Mouse (Mus musculus) lung, adult 2 months (tissue): Measurements from ENCODE around the gene Maneal. TPM values are rescaled to one million over a fixed set of nuclear protein-coding genes. Genes with fewer than 3 reads are reported as not detected.
A peak's percentile ranks its signal among the peaks of the same experiment; 100 is the strongest.

Experiments used
- DNase-seq: peaks from one replicate; pipeline ENCODE4 v3.0.0; 2022
- H3K4me1 ChIP-seq: fragments of 200-500 bp; 2 replicates; pipeline ENCODE4 v1.6.1; 2011; ENCODE audit warnings: low read length; ENCODE audit not compliant: control insufficient read depth, insufficient read depth
- H3K4me3 ChIP-seq: fragments of 200-500 bp; replicated peaks from 2 replicates; pipeline ENCODE3; 2011; ENCODE audit warnings: low read depth, mild to moderate bottlenecking, control low read depth, low read length; ENCODE audit errors: extremely low read depth
- CTCF ChIP-seq: fragments of 200-500 bp; IDR thresholded peaks from 2 replicates; pipeline ENCODE4 v1.5.1; 2011; ENCODE audit warnings: mild to moderate bottlenecking, low read length, control low read depth; ENCODE audit not compliant: insufficient read depth
- POLR2A ChIP-seq: fragments of 200-500 bp; IDR thresholded peaks from 2 replicates; pipeline ENCODE4 v1.6.1; 2011; ENCODE audit warnings: low read depth, mild to moderate bottlenecking, control low read depth, low read length, borderline replicate concordance; ENCODE audit errors: extremely low read depth
- WGBS: fragments of 180-500 bp; shearing (Covaris S2); methylation state at CpG from one replicate; pipeline ENCODE4 v1.1.7; 2018; 5-methylcytosine and 5-hydroxymethylcytosine counted together
- polyA plus RNA-seq: library from polyadenylated mRNA; depleted of rRNA; stranded (reverse); fragments of >200 nt; gene quantifications from 2 replicates; pipeline ENCODE4 v1.2.3, GENCODE M21; 2012

Gene Maneal
- polyA plus RNA-seq, 1 experiment, result 0.32 TPM

DNA sequence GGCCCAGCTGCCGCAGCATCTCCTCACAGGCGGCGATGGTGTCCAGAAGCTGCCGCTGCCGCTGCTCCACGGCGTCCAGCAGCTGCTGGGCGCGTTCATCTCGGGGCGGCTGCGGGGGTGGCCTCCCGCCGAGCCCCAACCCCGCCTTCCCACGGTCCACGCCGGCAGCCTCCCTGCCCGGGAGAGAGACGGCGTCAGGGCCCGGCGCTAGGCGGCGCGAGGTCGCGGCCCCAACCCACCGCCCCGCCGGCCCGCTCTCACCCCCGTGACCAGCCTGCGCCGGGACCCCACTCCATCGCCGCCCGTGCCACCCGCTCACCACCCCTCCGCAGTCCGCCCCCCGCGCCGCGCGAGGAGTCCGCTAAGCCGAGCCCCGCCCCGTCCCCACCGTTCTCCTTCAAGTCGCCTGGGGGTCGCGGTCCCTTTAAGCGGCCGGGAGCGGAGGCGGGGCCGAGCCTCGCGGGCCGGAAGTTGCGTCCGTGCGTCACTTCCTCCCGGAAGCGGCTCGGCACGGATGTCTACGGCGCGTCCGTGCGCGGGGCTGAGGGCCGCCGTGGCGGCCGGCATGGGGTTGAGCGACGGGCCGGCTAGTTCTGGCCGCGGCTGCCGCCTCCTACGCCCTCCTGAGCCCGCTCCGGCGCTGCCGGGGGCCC lies 11.6 kb downstream of the Maneal start, which contains the start of gene Yrdc:
Yrdc (plus strand) TSS at position 419 of the 653 bp plus-strand sequence.
- 1% methylated on average over 86 of the region's 90 CpGs for WGBS
- peaks cover 13% of the 10 kb centered on the region for H3K4me1 ChIP-seq
- DNase-seq, result peak; percentile 95
- peak within 1 kb of the TSS; percentile 69 for H3K4me3 ChIP-seq
- no peak for TF ChIP-seq CTCF
- TF ChIP-seq POLR2A, result peak; percentile 46; the same call in 1 of the 2 replicates

DNA sequence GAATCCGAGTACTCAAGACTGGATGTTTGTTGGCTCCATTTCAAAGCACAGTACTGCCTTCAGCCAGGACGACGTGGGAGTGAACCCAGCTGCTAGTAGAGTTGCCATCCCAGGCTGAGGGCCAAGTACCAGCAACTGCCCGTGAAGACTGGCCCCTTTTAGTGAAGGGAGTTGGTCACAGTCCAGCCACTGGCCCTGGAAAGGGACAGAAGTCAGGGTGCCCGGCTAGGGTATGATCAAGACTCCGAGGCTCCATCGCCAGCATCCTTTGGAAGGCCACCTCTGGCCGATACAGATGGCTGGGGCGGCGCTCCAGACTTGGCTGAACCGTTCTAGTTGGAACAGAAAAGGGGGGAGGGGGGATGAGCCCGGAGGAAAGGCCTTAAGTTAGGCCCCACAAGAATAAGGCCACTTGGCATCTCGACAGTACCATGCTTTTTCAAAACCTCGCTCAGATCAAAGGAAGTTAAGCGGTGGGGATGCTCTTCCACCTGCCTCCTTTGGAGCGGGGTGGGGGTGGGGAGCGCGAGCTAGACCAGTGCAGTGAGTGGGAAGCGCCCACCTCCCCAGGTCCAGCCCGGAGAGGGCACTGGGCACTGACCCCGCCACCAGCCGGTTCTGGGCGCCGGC lies 12.2 kb downstream of the Maneal start:
- WGBS, result 3% methylated on average over 24 of the region's 24 CpGs
- TF ChIP-seq POLR2A, result no peak
- no peak for TF ChIP-seq CTCF
- peak overlapping the region; percentile 69 for H3K4me3 ChIP-seq
- H3K4me1 ChIP-seq, result peaks cover 13% of the 10 kb centered on the region
- peak; percentile 36 for DNase-seq

DNA sequence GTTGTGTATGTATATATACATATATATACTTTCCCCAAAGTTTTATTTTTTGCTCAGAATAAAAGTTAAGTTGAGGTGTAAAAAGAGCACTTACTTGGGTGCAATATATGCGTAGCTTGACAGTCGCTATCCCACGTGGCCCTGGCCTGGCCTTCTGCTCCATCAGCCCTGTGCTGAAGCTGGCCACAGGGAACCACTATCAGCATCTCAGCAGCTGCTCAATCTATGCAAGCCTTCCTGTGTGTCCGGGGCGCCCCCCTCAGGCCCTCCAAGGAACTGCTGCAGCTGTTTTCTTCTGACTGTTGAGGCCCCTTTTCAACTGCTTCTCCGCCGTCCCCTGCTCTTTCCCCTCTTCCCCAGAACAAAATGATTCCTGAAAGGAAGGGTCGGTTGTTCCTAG lies 14.4 kb downstream of the Maneal start:
- Histone ChIP-seq H3K4me3 (no peak overlapping the region), H3K4me1 (peaks cover 13% of the 10 kb centered on the region)
- TF ChIP-seq POLR2A (no peak), CTCF (peak; percentile 70)
- WGBS, result 9% methylated on average over 8 of the region's 8 CpGs
- DNase-seq, result peak; percentile 78

DNA sequence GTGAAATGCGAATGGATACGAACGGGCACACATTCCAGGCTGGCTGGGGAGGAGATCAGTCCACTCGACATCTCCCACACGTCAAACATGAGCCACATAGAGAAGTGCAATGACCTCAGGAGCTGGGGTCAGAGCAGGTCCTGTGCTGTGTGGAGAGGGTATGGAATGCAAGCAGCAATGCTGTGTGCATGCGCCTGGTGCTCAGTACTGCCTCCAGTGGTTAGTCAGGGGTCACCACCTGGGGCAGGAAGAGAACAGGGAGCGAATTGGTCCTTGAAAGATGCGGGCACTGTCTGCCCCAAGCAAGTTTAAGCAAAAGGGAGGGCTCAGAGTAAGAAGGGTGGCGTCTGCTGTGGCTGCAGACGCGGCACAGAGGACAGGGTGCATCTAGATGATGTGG lies 18.5 kb downstream of the Maneal start:
- DNase-seq, result peak; percentile 21
- H3K4me3 ChIP-seq, result no peak overlapping the region
- WGBS, result 62% methylated on average over 11 of the region's 11 CpGs
- TF ChIP-seq CTCF (peak; percentile 83), POLR2A (no peak)
- peaks cover 4% of the 10 kb centered on the region; the same call in 1 of the 2 replicates for H3K4me1 ChIP-seq

DNA sequence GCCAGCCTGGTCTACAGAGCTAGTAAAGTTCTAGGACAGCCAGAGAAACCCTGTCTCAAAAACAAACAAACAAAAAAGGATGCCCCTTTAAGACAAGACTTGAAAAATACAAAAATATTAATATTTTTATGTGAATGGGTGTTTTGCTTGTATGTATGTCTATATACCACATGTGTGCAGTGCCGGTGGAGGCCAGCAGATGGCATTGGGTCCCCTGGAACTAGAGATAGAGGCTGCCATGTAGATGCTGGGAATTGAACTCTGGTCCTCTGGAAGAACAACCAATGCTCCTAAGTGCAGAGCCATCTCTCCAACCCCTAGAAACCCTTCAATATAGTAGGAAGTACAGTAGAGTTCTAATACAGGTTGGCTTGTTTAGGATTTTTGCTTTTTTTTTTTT lies 21.0 kb downstream of the Maneal start:
- Histone ChIP-seq H3K4me1 (no peaks in the 10 kb centered on the region), H3K4me3 (no peak overlapping the region)
- no peak for DNase-seq
- TF ChIP-seq POLR2A (no peak), CTCF (0 out of 2 replicates have a peak, but pooled peaks have one; percentile 1)
- 94% methylated on average over 1 of the region's 1 CpGs for WGBS

DNA sequence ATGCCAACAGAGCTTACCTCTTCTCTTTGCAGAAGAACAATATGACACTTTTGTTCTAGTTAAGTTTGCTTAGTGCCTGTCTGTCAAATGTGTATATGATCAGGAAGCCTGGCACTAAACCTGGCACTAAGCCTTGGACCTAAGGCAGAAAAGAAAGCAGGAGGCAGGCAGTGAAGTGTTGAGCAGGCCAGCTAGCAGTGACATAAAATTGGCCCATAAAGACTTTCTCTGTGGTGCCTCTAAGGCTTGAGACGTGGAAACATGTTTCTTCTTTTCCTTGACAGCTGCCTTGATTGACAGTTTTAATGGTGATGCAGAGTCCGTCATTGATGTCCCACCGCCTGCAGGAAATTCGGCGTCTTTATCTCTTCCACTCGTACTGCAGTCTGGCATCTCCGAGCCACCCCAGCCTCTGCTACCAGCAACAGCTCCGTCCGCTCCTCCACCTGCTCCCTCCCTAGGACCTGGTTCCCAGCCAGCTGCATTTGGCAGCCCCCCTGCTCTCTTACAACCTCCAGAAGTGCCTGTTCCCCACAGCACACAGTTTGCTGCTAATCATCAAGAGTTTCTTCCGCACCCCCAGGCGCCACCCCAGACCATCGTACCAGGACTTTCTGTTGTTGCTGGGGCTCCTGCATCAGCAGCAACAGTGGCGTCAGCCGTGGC lies 23.8 kb downstream of the Maneal start:
- no peak for TF ChIP-seq POLR2A
- no peak for TF ChIP-seq CTCF

DNA sequence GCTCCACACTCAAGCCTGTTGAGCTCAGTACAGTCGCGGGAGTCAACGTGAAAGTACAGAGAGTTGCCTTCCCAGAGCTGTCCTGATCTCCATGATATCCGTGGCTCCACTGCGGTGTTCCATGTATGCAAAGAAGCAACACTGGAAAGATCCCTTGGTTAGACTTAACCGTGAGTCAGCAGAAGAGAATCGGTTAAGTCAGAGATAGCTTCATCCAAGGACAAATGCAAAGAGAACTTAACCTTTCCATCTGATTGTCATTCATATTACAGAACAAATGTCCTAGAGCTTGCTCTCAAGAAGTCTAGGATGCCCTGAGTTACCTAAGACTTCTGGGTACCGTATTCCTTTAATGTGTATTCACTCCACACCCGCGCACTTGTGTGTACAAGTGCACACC lies 29.2 kb downstream of the Maneal start:
- 93% methylated on average over 10 of the region's 10 CpGs for WGBS
- Histone ChIP-seq H3K4me3 (no peak overlapping the region), H3K4me1 (no peaks in the 10 kb centered on the region)
- no peak for DNase-seq
- no peak for TF ChIP-seq CTCF
- TF ChIP-seq POLR2A, result no peak

More for the DNA sequence above, 23.8 kb downstream of the Maneal start:
- 90% methylated on average over 14 of the region's 14 CpGs for WGBS
- no peak for DNase-seq
- no peak overlapping the region for H3K4me3 ChIP-seq
- H3K4me1 ChIP-seq, result no peaks in the 10 kb centered on the region

DNA sequence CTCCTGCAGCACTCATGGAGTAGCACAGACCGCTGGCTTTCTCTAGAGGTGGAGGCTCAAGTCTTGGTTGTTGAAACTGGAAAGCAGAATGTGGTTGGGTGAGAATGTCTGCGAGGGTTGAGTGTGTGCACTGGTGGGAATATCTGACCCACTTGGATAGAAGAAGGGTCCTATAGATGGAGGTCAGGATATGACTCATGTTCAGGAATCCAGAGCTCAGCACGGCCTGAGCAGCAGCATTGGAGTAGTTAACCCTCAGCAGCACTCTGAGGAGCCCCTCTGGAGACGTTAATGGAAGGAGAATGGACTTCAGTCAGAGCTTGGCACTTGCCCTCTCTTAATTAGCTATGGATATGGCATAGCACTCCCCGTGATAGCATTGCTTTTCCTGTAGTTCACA lies 32.3 kb downstream of the Maneal start:
- no peak for TF ChIP-seq POLR2A
- TF ChIP-seq CTCF, result no peak
- 38% methylated on average over 5 of the region's 5 CpGs for WGBS
- DNase-seq, result no peak
- Histone ChIP-seq H3K4me1 (no peaks in the 10 kb centered on the region), H3K4me3 (no peak overlapping the region)

DNA sequence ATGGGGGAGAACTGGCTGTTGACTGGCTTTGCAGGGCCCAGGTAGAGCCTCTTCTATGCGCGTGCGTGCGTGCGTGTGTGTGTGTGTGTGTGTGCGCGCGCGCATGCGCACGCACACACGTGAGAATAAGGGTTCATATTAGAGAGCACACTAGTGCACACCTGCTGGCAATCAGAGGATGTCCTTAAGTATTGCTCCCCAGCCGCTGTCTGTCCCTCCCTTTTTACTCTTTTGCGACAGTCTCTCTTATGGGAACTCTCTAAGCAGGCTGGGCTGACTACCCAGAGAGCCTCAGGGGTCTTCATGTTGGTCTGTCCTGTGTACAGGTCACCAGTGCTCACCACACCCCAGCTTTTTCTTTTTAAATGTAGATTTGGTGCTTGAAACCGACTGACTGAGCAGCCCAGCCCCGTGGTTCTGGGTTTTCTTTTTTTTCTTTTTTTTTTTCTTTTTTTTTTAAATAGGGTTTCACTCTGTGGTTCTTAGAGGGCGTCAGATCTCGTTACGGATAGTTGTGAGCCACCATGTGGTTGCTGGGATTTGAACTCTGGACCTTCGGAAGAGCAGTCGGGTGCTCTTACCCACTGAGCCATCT lies 36.5 kb downstream of the Maneal start:
- TF ChIP-seq POLR2A (no peak), CTCF (no peak)
- no peak for DNase-seq
- no peak overlapping the region for H3K4me3 ChIP-seq
- WGBS, result 96% methylated on average over 21 of the region's 21 CpGs
- H3K4me1 ChIP-seq, result no peaks in the 10 kb centered on the region

DNA sequence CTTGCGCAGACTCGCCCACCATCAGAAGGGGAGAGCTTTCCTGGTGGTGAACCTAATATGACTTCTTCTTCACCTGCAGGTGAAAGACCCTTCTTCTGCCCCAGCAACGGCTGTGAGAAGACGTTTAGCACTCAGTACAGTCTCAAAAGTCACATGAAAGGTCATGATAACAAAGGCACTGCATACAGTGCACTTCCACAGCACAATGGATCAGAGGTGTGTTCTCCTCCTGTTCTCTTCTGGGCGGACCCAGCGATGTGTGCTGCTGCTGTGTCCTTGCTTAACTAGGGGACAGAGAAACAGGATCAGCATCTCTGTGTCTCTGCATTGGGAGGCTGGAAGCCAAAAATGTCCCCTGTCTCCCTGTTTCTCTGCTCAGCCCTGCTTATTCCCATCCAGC lies 37.0 kb downstream of the Maneal start:
- DNase-seq, result no peak
- H3K4me1 ChIP-seq, result no peaks in the 10 kb centered on the region
- no peak overlapping the region for H3K4me3 ChIP-seq
- WGBS, result 91% methylated on average over 6 of the region's 6 CpGs
- no peak for TF ChIP-seq POLR2A
- no peak for TF ChIP-seq CTCF
